Mouse (Mus musculus): Measurements from ENCODE around the gene Cd7.
"Not testable (repeated sequence)": the region's sequence is repeated elsewhere in the genome, so short reads cannot be mapped to it uniquely, and the experiment has no call there.

The Cd7 gene

GRCm38 (mm10) chr11:121047826-121048399 is 8.7 kb upstream of the Cd7 start:
- in situ Hi-C loops (cut with MseI, MboI): loop anchor here in 1 of 2 experiments (5.0 kb wide), 1 partner anchor 36 kb away; no protein-coding TSS in a partner anchor

GRCm38 (mm10) chr11:121045286-121045685 is 6.1 kb upstream of the Cd7 start:
- in situ Hi-C loops (cut with MseI, MboI): loop anchor here in 1 of 2 experiments (5.0 kb wide), 1 partner anchor 33 kb away; no protein-coding TSS in a partner anchor

DNA sequence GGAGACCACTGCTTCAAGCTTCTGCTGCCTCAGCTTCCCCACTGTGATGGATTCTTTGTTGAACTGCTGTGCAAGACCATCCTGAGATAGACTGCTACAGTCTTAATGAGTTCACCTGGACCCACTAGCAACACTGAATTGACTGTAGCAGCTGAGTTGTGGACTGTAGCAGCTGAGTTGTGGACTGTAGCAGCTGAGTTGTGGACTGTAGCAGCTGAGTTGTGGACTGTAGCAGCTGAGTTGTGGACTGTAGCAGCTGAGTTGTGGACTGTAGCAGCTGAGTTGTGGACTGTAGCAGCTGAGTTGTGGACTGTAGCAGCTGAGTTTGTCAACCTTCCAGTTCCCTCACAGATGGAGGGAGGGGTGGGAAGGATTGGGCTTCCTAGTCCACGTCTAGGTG is 3.8 kb upstream of the Cd7 start:
- in situ Hi-C loops (cut with MseI, MboI): not testable (repeated sequence)

- in situ Hi-C loops (cut with MseI, MboI): no loop called here
Measured at GRCm38 (mm10) chr11:121042480-121042879, 3.3 kb upstream of the Cd7 start.

DNA sequence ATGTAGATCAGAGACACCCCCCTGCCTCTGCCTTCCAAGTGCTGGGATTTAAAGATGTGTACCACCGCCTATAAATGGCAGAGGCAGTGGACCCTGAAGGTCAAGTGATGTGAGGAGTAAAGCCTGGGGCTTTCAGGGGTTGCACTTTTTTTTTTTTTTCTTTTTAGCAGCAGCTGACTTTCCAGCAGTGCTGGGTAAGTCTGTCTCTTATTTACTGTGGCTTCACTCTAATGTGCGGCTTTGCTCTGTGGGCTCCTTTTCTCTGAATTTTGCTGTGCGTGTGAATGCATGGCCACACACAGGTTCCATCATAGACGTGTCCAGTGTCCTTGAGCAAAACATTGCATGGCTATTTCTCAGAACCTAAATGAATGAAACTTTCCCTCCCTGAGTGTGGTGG is 2.4 kb upstream of the Cd7 start:
- in situ Hi-C loops (cut with MseI, MboI): no loop called here

DNA sequence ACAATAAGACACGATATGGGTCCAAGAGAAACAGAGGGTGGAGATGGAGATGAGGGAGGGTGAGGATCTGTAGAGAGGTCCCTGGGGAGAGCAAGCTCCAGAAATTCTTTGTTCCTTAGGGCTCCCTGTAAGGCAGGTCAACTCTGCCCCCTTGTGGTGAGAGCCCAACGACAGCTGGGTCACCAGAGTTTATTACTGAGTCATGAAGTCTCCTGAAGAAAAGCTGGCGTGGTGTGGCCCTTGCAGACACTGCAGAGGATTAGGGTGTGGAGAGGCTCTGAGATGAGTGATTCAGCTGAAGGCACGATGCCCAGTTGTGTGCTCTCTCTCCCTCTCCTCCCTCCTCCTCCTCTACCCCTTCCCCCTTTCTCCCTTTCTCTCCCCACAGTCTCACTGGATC is 2.0 kb upstream of the Cd7 start:
- in situ Hi-C loops (cut with MseI, MboI): no loop called here

- in situ Hi-C loops (cut with MseI, MboI): no loop called here
Measured at GRCm38 (mm10) chr11:121038366-121039240, 615 bp downstream of the Cd7 start.

GRCm38 (mm10) chr11:121033118-121033517 is 6.1 kb downstream of the Cd7 start:
- in situ Hi-C loops (cut with MseI, MboI): no loop called here

GRCm38 (mm10) chr11:121027259-121027658 is 12.0 kb downstream of the Cd7 start:
- in situ Hi-C loops (cut with MseI, MboI): no loop called here

DNA sequence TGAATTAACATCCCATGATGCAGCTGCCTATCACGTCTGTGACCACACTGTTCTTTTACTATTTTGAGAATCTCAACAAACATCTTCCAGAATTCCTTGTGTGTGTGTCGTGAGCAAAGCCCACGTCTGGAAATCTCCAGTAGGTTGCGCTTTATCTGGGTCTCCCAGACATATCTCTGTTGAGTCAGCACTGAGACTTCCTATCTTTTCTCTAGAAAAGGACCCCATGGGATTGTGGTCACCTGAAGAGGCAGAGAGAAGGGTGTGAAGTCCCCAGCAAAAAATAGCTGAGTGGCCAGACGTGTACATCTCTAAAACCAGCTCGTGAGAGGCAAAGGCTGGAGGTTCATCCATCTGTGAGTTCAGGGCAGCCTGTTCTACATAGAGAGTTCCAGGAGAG is 15.1 kb downstream of the Cd7 start:
- in situ Hi-C loops (cut with MseI, MboI): no loop called here

- in situ Hi-C loops (cut with MseI, MboI): no loop called here
Measured at GRCm38 (mm10) chr11:121019501-121019900, 19.7 kb downstream of the Cd7 start.

GRCm38 (mm10) chr11:121017703-121018102 is 21.5 kb downstream of the Cd7 start:
- in situ Hi-C loops (cut with MseI, MboI): no loop called here

GRCm38 (mm10) chr11:121015472-121015871 is 23.7 kb downstream of the Cd7 start:
- in situ Hi-C loops (cut with MseI, MboI): no loop called here

- in situ Hi-C loops (cut with MseI, MboI): loop anchor here in 1 of 2 experiments (5.0 kb wide), 1 partner anchor 32 kb away; no protein-coding TSS in a partner anchor
Measured at GRCm38 (mm10) chr11:121014896-121015300, 24.3 kb downstream of the Cd7 start.

DNA sequence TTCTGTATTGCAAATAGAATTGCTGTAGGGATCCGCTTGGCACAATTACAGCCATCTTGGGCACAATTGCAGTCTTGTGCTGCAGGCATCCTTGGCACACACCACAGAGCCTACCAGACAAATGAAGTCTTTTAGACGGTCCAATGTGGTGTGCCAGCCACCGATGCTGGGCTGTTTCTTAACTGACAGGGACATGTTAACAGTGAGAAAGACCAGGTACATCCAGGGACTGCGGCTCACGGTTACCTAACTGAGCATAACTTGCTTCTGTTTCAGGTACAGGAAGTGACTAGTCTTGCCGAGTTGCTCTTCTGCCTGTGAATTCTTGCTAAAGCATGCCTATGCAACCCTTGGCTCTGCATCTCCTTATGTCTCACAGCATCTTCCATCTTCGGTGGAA is 25.6 kb downstream of the Cd7 start:
- in situ Hi-C loops (cut with MseI, MboI): loop anchor here in 1 of 2 experiments (5.0 kb wide), 1 partner anchor 34 kb away; no protein-coding TSS in a partner anchor

DNA sequence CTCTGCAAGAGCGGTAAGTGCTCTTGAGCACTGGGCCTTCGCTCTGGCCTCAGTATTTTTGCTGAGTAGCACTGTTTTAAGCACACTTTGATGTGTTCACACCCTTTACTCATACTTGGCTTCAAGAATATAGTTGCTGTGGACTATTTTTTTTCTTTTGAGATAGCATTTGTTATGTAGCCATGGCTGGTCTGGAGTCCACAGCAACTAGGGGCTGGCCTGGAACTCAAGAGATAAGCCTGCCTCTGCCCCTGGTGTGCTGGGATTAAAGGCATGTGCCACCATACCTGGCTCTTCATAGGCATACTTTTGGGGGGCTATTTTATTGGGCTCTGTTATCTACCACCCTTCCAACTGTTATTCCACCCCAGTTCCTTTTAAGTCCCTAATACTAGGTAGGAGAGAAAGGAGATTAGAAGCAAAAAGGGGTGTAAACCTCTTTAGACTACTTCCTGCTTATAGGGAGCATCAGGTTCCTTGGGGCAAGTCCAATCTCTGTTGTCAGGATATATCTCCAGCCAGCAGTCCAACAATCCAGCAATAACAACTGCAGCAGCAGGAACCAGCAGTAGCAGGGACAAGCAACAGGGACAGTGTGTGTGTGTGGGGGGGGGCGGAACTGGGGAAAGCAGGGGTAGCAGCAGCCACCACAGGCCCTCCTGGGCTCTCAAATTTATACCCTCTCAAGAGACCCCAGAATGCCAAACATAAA is 29.0 kb downstream of the Cd7 start:
- in situ Hi-C loops (cut with MseI, MboI): loop anchor here in 1 of 2 experiments (5.0 kb wide), 1 partner anchor 37 kb away; no protein-coding TSS in a partner anchor

GRCm38 (mm10) chr11:121006184-121006583 is 33.0 kb downstream of the Cd7 start:
- in situ Hi-C loops (cut with MseI, MboI): no loop called here

DNA sequence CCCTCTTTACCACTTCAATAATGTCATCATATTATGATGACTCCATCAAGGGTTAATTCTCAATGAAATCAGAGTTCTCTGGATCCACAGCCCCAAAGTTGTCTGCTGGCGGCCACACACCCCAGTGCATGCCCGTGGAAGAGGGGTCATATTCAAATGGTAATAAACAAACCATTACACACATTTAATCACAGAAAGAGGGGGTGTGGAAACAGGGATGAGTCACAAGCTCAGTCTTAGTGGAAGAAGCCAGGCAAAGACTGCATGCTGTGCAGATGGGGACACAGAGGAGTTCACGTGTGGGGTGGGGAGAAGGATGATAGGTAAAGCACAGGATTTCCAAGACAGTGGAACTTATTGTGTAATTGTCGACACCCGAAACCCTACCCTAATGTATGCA is 34.9 kb downstream of the Cd7 start:
- in situ Hi-C loops (cut with MseI, MboI): no loop called here

DNA sequence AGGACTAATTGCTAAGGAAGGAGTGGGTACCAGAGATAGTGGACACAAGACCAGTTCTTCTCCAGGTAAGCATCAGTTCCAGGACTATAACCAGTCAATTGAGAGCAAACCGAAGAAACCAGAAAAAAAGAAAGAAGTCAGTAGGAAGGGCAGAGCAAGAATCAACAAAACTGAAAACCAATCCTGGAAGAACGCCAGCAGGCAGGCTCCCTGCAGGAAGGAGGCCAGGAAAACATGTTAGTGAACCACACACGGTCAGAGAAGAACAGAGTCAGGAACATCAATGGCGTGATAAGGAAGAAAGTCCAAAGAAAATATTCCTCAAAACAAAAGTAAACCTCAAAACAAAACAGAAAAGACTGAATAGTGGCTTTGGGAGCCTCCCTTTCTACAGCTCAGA is 37.3 kb downstream of the Cd7 start:
- in situ Hi-C loops (cut with MseI, MboI): no loop called here

GRCm38 (mm10) chr11:120994741-120995140 is 44.5 kb downstream of the Cd7 start:
- in situ Hi-C loops (cut with MseI, MboI): no loop called here

DNA sequence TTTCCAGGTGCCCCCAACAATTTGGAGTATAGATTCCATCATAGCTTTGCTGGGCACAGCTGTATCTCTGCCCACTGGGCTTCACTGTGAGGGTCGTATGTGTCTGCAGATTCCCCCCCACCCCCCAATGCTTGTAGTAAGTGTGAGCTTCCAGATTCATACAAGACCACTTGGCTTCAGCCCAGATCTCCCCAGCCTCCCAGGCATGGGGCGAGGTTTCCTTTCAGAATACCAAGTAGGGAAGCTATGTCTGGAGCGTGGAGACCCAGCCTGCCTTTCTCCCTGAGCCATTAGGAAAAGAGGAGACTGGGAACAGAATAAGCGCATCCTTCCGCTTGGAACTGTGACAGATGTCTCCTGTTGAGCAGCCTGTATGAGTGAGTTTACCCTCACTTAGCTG is 45.6 kb downstream of the Cd7 start:
- in situ Hi-C loops (cut with MseI, MboI): no loop called here

GRCm38 (mm10) chr11:120993080-120993479 is 46.1 kb downstream of the Cd7 start:
- in situ Hi-C loops (cut with MseI, MboI): no loop called here
